Mouse (Mus musculus) stomach, embryonic 15.5 days (tissue): Measurements from ENCODE around the gene Thada. TPM values are rescaled to one million over a fixed set of nuclear protein-coding genes. Genes with fewer than 3 reads are reported as not detected.

Experiments used
- ATAC-seq: fragments of 200-750 bp; cut with Nextera tagmentation; 2 replicates; pipeline ENCODE4 v1.8.0; 2017; ENCODE audit warnings: low read depth, moderate number of reproducible peaks, moderate TSS enrichment; ENCODE audit not compliant: insufficient read depth, low FRiP score
- H3K27ac ChIP-seq: fragments of 300-500 bp; sonication (generic); 2 replicates; pipeline ENCODE4 v1.5.1; 2015; ENCODE audit warnings: mild to moderate bottlenecking, inconsistent platforms
- H3K27me3 ChIP-seq: fragments of 300-500 bp; sonication (generic); replicated peaks from 2 replicates; pipeline ENCODE4 v1.6.1; 2015; ENCODE audit warnings: inconsistent platforms
- H3K36me3 ChIP-seq: fragments of 300-500 bp; sonication (generic); 2 replicates; pipeline ENCODE4 v1.6.1; 2015; ENCODE audit warnings: inconsistent platforms
- H3K4me1 ChIP-seq: fragments of 300-500 bp; sonication (generic); 2 replicates; pipeline ENCODE4 v1.6.1; 2015; ENCODE audit warnings: inconsistent platforms
- H3K4me2 ChIP-seq: fragments of 300-500 bp; sonication (generic); 2 replicates; pipeline ENCODE4 v1.6.1; 2015; ENCODE audit warnings: mild to moderate bottlenecking, inconsistent platforms
- H3K4me3 ChIP-seq: fragments of 300-500 bp; sonication (generic); replicated peaks from 2 replicates; pipeline ENCODE4 v1.5.1; 2015; ENCODE audit warnings: inconsistent platforms
- H3K9ac ChIP-seq: fragments of 300-500 bp; sonication (generic); 2 replicates; pipeline ENCODE4 v1.6.1; 2015; ENCODE audit warnings: inconsistent platforms
- H3K9me3 ChIP-seq: fragments of 300-500 bp; sonication (generic); 2 replicates; pipeline ENCODE4 v1.6.1; 2016; ENCODE audit warnings: inconsistent platforms
- WGBS: fragments of 180-500 bp; shearing (Covaris S2); methylation state at CpG from one replicate; pipeline ENCODE4 v1.1.7; 2015; 5-methylcytosine and 5-hydroxymethylcytosine counted together
- polyA plus RNA-seq: library from polyadenylated mRNA; unstranded; fragments of >200 nt; fragmentation: Nextera tagmentation; extraction: Ambion mirVana; gene quantifications from 2 replicates; pipeline ENCODE4 v1.2.1, GENCODE M21; 2015

Thada gene
- polyA plus RNA-seq, 1 experiment from 2014 or later, result 7.8 TPM

GRCm38 (mm10) chr17:84274163-84274562, 191.8 kb downstream of the Thada start:
- 36% methylated on average over 6 of the region's 6 CpGs for WGBS
- 0 out of 2 replicates have a peak, but pooled peaks have one; percentile 12 for ATAC-seq

GRCm38 (mm10) chr17:84272557-84273261, 193.3 kb downstream of the Thada start:
- no peak overlapping the region for H3K4me2 ChIP-seq
- no peak overlapping the region for H3K9ac ChIP-seq
- H3K27ac ChIP-seq, result peak overlapping the region; percentile 68
- no peaks in the 10 kb centered on the region for H3K36me3 ChIP-seq
- 45% methylated on average over 5 of the region's 5 CpGs for WGBS
- H3K9me3 ChIP-seq, result no peaks in the 10 kb centered on the region
- no peak overlapping the region for H3K4me3 ChIP-seq
- H3K4me1 ChIP-seq, result peaks cover 22% of the 10 kb centered on the region
- H3K27me3 ChIP-seq, result no peaks in the 10 kb centered on the region
- no peak for ATAC-seq

More at GRCm38 (mm10) chr17:84274163-84274562, 191.8 kb downstream of the Thada start:
- H3K27me3 ChIP-seq, result no peaks in the 10 kb centered on the region
- no peaks in the 10 kb centered on the region for H3K36me3 ChIP-seq
- H3K27ac ChIP-seq, result peak overlapping the region; percentile 73
- no peak overlapping the region for H3K9ac ChIP-seq
- no peak overlapping the region for H3K4me3 ChIP-seq
- no peaks in the 10 kb centered on the region for H3K9me3 ChIP-seq
- no peak overlapping the region for H3K4me2 ChIP-seq
- H3K4me1 ChIP-seq, result peaks cover 28% of the 10 kb centered on the region

GRCm38 (mm10) chr17:84271566-84272202, 194.3 kb downstream of the Thada start:
- no peaks in the 10 kb centered on the region for H3K36me3 ChIP-seq
- H3K27me3 ChIP-seq, result no peaks in the 10 kb centered on the region
- ATAC-seq, result no peak
- 89% methylated on average over 6 of the region's 6 CpGs for WGBS
- no peak overlapping the region for H3K4me2 ChIP-seq
- no peaks in the 10 kb centered on the region for H3K9me3 ChIP-seq
- H3K27ac ChIP-seq, result no peak overlapping the region
- no peak overlapping the region for H3K9ac ChIP-seq
- no peak overlapping the region for H3K4me3 ChIP-seq
- peaks cover 25% of the 10 kb centered on the region for H3K4me1 ChIP-seq

- H3K4me2 ChIP-seq, result no peak overlapping the region
- peaks cover 32% of the 10 kb centered on the region for H3K4me1 ChIP-seq
- H3K27me3 ChIP-seq, result no peaks in the 10 kb centered on the region
- H3K9me3 ChIP-seq, result no peaks in the 10 kb centered on the region
- no peaks in the 10 kb centered on the region for H3K36me3 ChIP-seq
- 61% methylated on average over 5 of the region's 5 CpGs for WGBS
- no peak overlapping the region for H3K27ac ChIP-seq
- ATAC-seq, result no peak
- H3K4me3 ChIP-seq, result no peak overlapping the region
- H3K9ac ChIP-seq, result no peak overlapping the region
Measured at GRCm38 (mm10) chr17:84269722-84270121, 196.3 kb downstream of the Thada start.

- H3K4me1 ChIP-seq, result peaks cover 31% of the 10 kb centered on the region; the same call in 1 of the 2 replicates
- 0 out of 2 replicates have a peak, but pooled peaks have one; percentile 25 for ATAC-seq
- WGBS, result 43% methylated on average over 3 of the region's 3 CpGs
- no peak overlapping the region for H3K9ac ChIP-seq
- peak overlapping the region; percentile 49 for H3K27ac ChIP-seq
- H3K36me3 ChIP-seq, result no peaks in the 10 kb centered on the region
- H3K9me3 ChIP-seq, result no peaks in the 10 kb centered on the region
- H3K27me3 ChIP-seq, result no peaks in the 10 kb centered on the region
- H3K4me2 ChIP-seq, result no peak overlapping the region
- H3K4me3 ChIP-seq, result no peak overlapping the region
Measured at GRCm38 (mm10) chr17:84268450-84268849, 197.6 kb downstream of the Thada start.

GRCm38 (mm10) chr17:84267456-84268074, 198.4 kb downstream of the Thada start:
- 82% methylated on average over 6 of the region's 6 CpGs for WGBS
- Histone ChIP-seq H3K9ac (no peak overlapping the region), H3K27ac (no peak overlapping the region), H3K4me3 (no peak overlapping the region), H3K27me3 (no peaks in the 10 kb centered on the region), H3K9me3 (no peaks in the 10 kb centered on the region), H3K4me2 (no peak overlapping the region), H3K4me1 (peaks cover 27% of the 10 kb centered on the region; the same call in 1 of the 2 replicates), H3K36me3 (no peaks in the 10 kb centered on the region)
- no peak for ATAC-seq

- 0 out of 2 replicates have a peak, but pooled peaks have one; percentile 41 for ATAC-seq
- Histone ChIP-seq H3K36me3 (no peaks in the 10 kb centered on the region), H3K4me1 (peaks cover 27% of the 10 kb centered on the region; the same call in 1 of the 2 replicates), H3K9me3 (no peaks in the 10 kb centered on the region), H3K4me3 (no peak overlapping the region), H3K9ac (no peak overlapping the region), H3K4me2 (no peak overlapping the region), H3K27ac (peak overlapping the region; percentile 82), H3K27me3 (no peaks in the 10 kb centered on the region)
- 65% methylated on average over 3 of the region's 3 CpGs for WGBS
Measured at GRCm38 (mm10) chr17:84266161-84266948, 199.7 kb downstream of the Thada start.

- ATAC-seq, result no peak; the same call in 1 of the 2 replicates
- Histone ChIP-seq H3K4me3 (no peak overlapping the region), H3K9me3 (no peaks in the 10 kb centered on the region), H3K9ac (no peak overlapping the region), H3K4me2 (no peak overlapping the region), H3K27ac (peak overlapping the region; percentile 82), H3K27me3 (no peaks in the 10 kb centered on the region), H3K4me1 (peaks cover 31% of the 10 kb centered on the region), H3K36me3 (no peaks in the 10 kb centered on the region)
- WGBS, result 41% methylated on average over 5 of the region's 5 CpGs
Measured at GRCm38 (mm10) chr17:84265480-84266130, 200.4 kb downstream of the Thada start.

GRCm38 (mm10) chr17:84264305-84264704, 201.7 kb downstream of the Thada start:
- Histone ChIP-seq H3K9me3 (no peaks in the 10 kb centered on the region), H3K27ac (peak overlapping the region; percentile 61), H3K36me3 (no peaks in the 10 kb centered on the region), H3K4me1 (peaks cover 31% of the 10 kb centered on the region), H3K27me3 (no peaks in the 10 kb centered on the region), H3K4me2 (no peak overlapping the region), H3K4me3 (no peak overlapping the region), H3K9ac (no peak overlapping the region)
- no peak for ATAC-seq
- 62% methylated on average over 6 of the region's 6 CpGs for WGBS

- H3K9ac ChIP-seq, result no peak overlapping the region
- peak overlapping the region; percentile 60 for H3K27ac ChIP-seq
- ATAC-seq, result no peak
- no peak overlapping the region for H3K4me3 ChIP-seq
- no peaks in the 10 kb centered on the region for H3K36me3 ChIP-seq
- no peaks in the 10 kb centered on the region for H3K9me3 ChIP-seq
- H3K27me3 ChIP-seq, result no peaks in the 10 kb centered on the region
- WGBS, result 49% methylated on average over 5 of the region's 5 CpGs
- H3K4me2 ChIP-seq, result no peak overlapping the region
- H3K4me1 ChIP-seq, result peaks cover 31% of the 10 kb centered on the region
Measured at GRCm38 (mm10) chr17:84263591-84263990, 202.4 kb downstream of the Thada start.
